Mouse (Mus musculus) frontal cortex, postnatal 36 days (tissue): Measurements from ENCODE around the gene Serinc1.
"Not testable (repeated sequence)": the region's sequence is repeated elsewhere in the genome, so short reads cannot be mapped to it uniquely, and the experiment has no call there.

ENCODE experiments used
- DNase-seq, 2 experiments: peaks; one replicate each; pipeline ENCODE4 v3.0.0; 2022; ENCODE audit warnings: low spot score in 2 of 2

The Serinc1 gene

GRCm38 (mm10) chr10:57532218-57533101 is at the start of gene Serinc1:
Gene Serinc1, minus strand, starts transcription at chr10:57532530.
- peak; percentile 94 to 97 for DNase-seq

GRCm38 (mm10) chr10:57576721-57577120 is 44.4 kb upstream of the Serinc1 start:
- DNase-seq, result no peak

- no peak for DNase-seq
Measured at GRCm38 (mm10) chr10:57572130-57572529, 39.8 kb upstream of the Serinc1 start.

- peak; percentile 6 to 41 for DNase-seq
Measured at GRCm38 (mm10) chr10:57571211-57571730, 38.9 kb upstream of the Serinc1 start.

GRCm38 (mm10) chr10:57569023-57569931 is 36.9 kb upstream of the Serinc1 start:
- DNase-seq, result peak in 1 of 2 experiments; percentile 9

- no peak for DNase-seq
Measured at GRCm38 (mm10) chr10:57566221-57566620, 33.9 kb upstream of the Serinc1 start.

GRCm38 (mm10) chr10:57557597-57557996 is 25.3 kb upstream of the Serinc1 start:
- no peak for DNase-seq

- DNase-seq, result no peak
Measured at GRCm38 (mm10) chr10:57553719-57554118, 21.4 kb upstream of the Serinc1 start.

GRCm38 (mm10) chr10:57549631-57550030 is 17.3 kb upstream of the Serinc1 start:
- DNase-seq, result peak in 1 of 2 experiments; percentile 52

GRCm38 (mm10) chr10:57543890-57544289 is 11.6 kb upstream of the Serinc1 start:
- not testable (repeated sequence) for DNase-seq

GRCm38 (mm10) chr10:57531616-57532217 is 613 bp downstream of the Serinc1 start:
- no peak for DNase-seq

GRCm38 (mm10) chr10:57531076-57531475 is 1.3 kb downstream of the Serinc1 start:
- peak; percentile 22 to 41 for DNase-seq

GRCm38 (mm10) chr10:57526469-57526868 is 5.9 kb downstream of the Serinc1 start:
- no peak for DNase-seq

- DNase-seq, result no peak
Measured at GRCm38 (mm10) chr10:57515278-57515677, 17.1 kb downstream of the Serinc1 start.

- no peak for DNase-seq
Measured at GRCm38 (mm10) chr10:57514616-57515015, 17.7 kb downstream of the Serinc1 start.

GRCm38 (mm10) chr10:57499414-57500156 is 32.7 kb downstream of the Serinc1 start:
- DNase-seq, result no peak

- no peak for DNase-seq
Measured at GRCm38 (mm10) chr10:57492050-57492449, 40.3 kb downstream of the Serinc1 start.

GRCm38 (mm10) chr10:57488591-57488990 is 43.7 kb downstream of the Serinc1 start:
- DNase-seq, result no peak

GRCm38 (mm10) chr10:57487201-57487600 is 45.1 kb downstream of the Serinc1 start:
- DNase-seq, result no peak

GRCm38 (mm10) chr10:57486542-57487071 is 45.7 kb downstream of the Serinc1 start:
- DNase-seq, result no peak
